Mouse (Mus musculus) kidney, postnatal 0 days (tissue): Measurements from ENCODE around the gene Tgm2. TPM values are rescaled to one million over a fixed set of nuclear protein-coding genes. Genes with fewer than 3 reads are reported as not detected.
A peak's percentile ranks its signal among the peaks of the same experiment; 100 is the strongest.

ENCODE experiments used
- ATAC-seq: fragments of 200-750 bp; cut with Nextera tagmentation; replicated peaks from 2 replicates; pipeline ENCODE4 v1.8.0; 2017; ENCODE audit warnings: low read depth, moderate number of reproducible peaks, moderate TSS enrichment, moderate library complexity; ENCODE audit not compliant: low FRiP score
- DNase-seq: peaks from one replicate; pipeline ENCODE4 v3.0.0-alpha.2; 2016; ENCODE audit warnings: low spot score
- H3K27ac ChIP-seq: fragments of 300-500 bp; sonication (generic); 2 replicates; pipeline ENCODE4 v1.5.1; 2014; ENCODE audit warnings: mild to moderate bottlenecking
- H3K27me3 ChIP-seq: fragments of 300-500 bp; sonication (generic); 2 replicates; pipeline ENCODE4 v1.6.1; 2014; ENCODE audit warnings: low read length, mixed read lengths; ENCODE audit not compliant: insufficient read depth
- H3K36me3 ChIP-seq: fragments of 300-500 bp; sonication (generic); 2 replicates; pipeline ENCODE4 v1.6.1; 2014; ENCODE audit warnings: low read length, mixed read lengths; ENCODE audit not compliant: insufficient read depth
- H3K4me1 ChIP-seq: fragments of 300-500 bp; sonication (generic); replicated peaks from 2 replicates; pipeline ENCODE4 v1.6.1; 2014; ENCODE audit warnings: antibody characterized with exemption, low read length, mixed read lengths; ENCODE audit not compliant: insufficient read depth
- H3K4me2 ChIP-seq: fragments of 300-500 bp; sonication (generic); 2 replicates; pipeline ENCODE4 v1.6.1; 2014; ENCODE audit warnings: mild to moderate bottlenecking, low read length, moderate library complexity, mixed read lengths
- H3K4me3 ChIP-seq: fragments of 300-500 bp; sonication (generic); replicated peaks from 2 replicates; pipeline ENCODE4 v1.5.1; 2014; ENCODE audit warnings: low read depth, low read length
- H3K9ac ChIP-seq: fragments of 300-500 bp; sonication (generic); 2 replicates; pipeline ENCODE4 v1.6.1; 2014; ENCODE audit warnings: low read depth, low read length
- H3K9me3 ChIP-seq: fragments of 300-500 bp; sonication (generic); replicated peaks from 2 replicates; pipeline ENCODE4 v1.6.1; 2016; ENCODE audit warnings: low read length, inconsistent platforms, mixed read lengths
- CTCF ChIP-seq: IDR thresholded peaks from 2 replicates; pipeline ENCODE4 v1.5.1; 2016; ENCODE audit warnings: antibody characterized with exemption, low read depth, mild to moderate bottlenecking, moderate library complexity
- WGBS: fragments of 180-500 bp; shearing (Covaris S2); extraction: QIAGEN DNeasy Blood & Tissue Kit; methylation state at CpG from one replicate; pipeline ENCODE4 v1.1.7; 2014; 5-methylcytosine and 5-hydroxymethylcytosine counted together
- polyA plus RNA-seq: library from polyadenylated mRNA; unstranded; fragments of >200 nt; fragmentation: Nextera tagmentation; extraction: Ambion mirVana; gene quantifications from 2 replicates; pipeline ENCODE4 v1.2.1, GENCODE M21; 2015

Gene Tgm2
- polyA plus RNA-seq, 1 experiment from 2014 or later = 26.9 TPM

- no peaks in the 10 kb centered on the region for H3K27me3 ChIP-seq
- no peak overlapping the region for H3K4me3 ChIP-seq
- ATAC-seq (no peak), DNase-seq (no peak)
- peaks cover 27% of the 10 kb centered on the region for H3K4me1 ChIP-seq
- H3K4me2 ChIP-seq = no peak overlapping the region
- no peak overlapping the region for H3K9ac ChIP-seq
- 0 out of 2 replicates have a peak, but pooled peaks cover 4% of the 10 kb centered on the region for H3K36me3 ChIP-seq
- no peaks in the 10 kb centered on the region for H3K9me3 ChIP-seq
- whole genome bisulfite sequencing = 86% methylated on average over 5 of the region's 5 CpGs
- no peak overlapping the region for H3K27ac ChIP-seq
- no peak for TF ChIP-seq CTCF
Measured at GRCm38 (mm10) chr2:158140664-158141063, 5.6 kb downstream of the Tgm2 start.

GRCm38 (mm10) chr2:158139628-158140027, 6.6 kb downstream of the Tgm2 start:
- ATAC-seq = no peak
- H3K4me3 ChIP-seq = no peak overlapping the region
- H3K27me3 ChIP-seq = no peaks in the 10 kb centered on the region
- H3K9me3 ChIP-seq = no peaks in the 10 kb centered on the region
- H3K36me3 ChIP-seq = 0 out of 2 replicates have a peak, but pooled peaks cover 4% of the 10 kb centered on the region
- H3K27ac ChIP-seq = no peak overlapping the region
- no peak for DNase-seq
- no peak overlapping the region for H3K4me2 ChIP-seq
- 43% methylated on average over 7 of the region's 7 CpGs for WGBS
- H3K9ac ChIP-seq = no peak overlapping the region
- TF ChIP-seq CTCF = no peak
- peaks cover 26% of the 10 kb centered on the region for H3K4me1 ChIP-seq

GRCm38 (mm10) chr2:158138778-158139177, 7.5 kb downstream of the Tgm2 start:
- 94% methylated on average over 9 of the region's 9 CpGs for WGBS
- TF ChIP-seq CTCF = no peak
- no peak overlapping the region for H3K27ac ChIP-seq

GRCm38 (mm10) chr2:158137771-158138170, 8.5 kb downstream of the Tgm2 start:
- WGBS = 81% methylated on average over 12 of the region's 12 CpGs
- ATAC-seq = no peak
- Histone ChIP-seq H3K4me3 (no peak overlapping the region), H3K9ac (no peak overlapping the region), H3K27me3 (no peaks in the 10 kb centered on the region), H3K4me2 (no peak overlapping the region), H3K4me1 (peaks cover 20% of the 10 kb centered on the region), H3K36me3 (peaks cover 14% of the 10 kb centered on the region; the same call in 1 of the 2 replicates), H3K9me3 (no peaks in the 10 kb centered on the region), H3K27ac (no peak overlapping the region)
- no peak for DNase-seq
- TF ChIP-seq CTCF = no peak

More at GRCm38 (mm10) chr2:158138778-158139177, 7.5 kb downstream of the Tgm2 start:
- no peak for DNase-seq
- Histone ChIP-seq H3K9ac (no peak overlapping the region), H3K36me3 (0 out of 2 replicates have a peak, but pooled peaks cover 9% of the 10 kb centered on the region), H3K4me3 (no peak overlapping the region), H3K4me1 (peaks cover 26% of the 10 kb centered on the region), H3K9me3 (no peaks in the 10 kb centered on the region), H3K27me3 (no peaks in the 10 kb centered on the region), H3K4me2 (no peak overlapping the region)
- ATAC-seq = no peak

- Histone ChIP-seq H3K4me1 (peaks cover 10% of the 10 kb centered on the region), H3K27me3 (no peaks in the 10 kb centered on the region), H3K9me3 (no peaks in the 10 kb centered on the region), H3K9ac (no peak overlapping the region), H3K4me3 (no peak overlapping the region), H3K27ac (no peak overlapping the region), H3K36me3 (peaks cover 20% of the 10 kb centered on the region; the same call in 1 of the 2 replicates), H3K4me2 (no peak overlapping the region)
- 43% methylated on average over 7 of the region's 7 CpGs for WGBS
- TF ChIP-seq CTCF = no peak
- peak; percentile 28 for DNase-seq
- ATAC-seq = no peak
Measured at GRCm38 (mm10) chr2:158136205-158136604, 10.0 kb downstream of the Tgm2 start.

GRCm38 (mm10) chr2:158133050-158133449, 13.2 kb downstream of the Tgm2 start:
- no peaks in the 10 kb centered on the region for H3K27me3 ChIP-seq
- no peaks in the 10 kb centered on the region for H3K9me3 ChIP-seq
- ATAC-seq = no peak
- no peak overlapping the region for H3K9ac ChIP-seq
- peaks cover 16% of the 10 kb centered on the region; the same call in 1 of the 2 replicates for H3K4me1 ChIP-seq
- WGBS = 62% methylated on average over 6 of the region's 6 CpGs
- TF ChIP-seq CTCF = no peak
- DNase-seq = no peak
- no peak overlapping the region for H3K27ac ChIP-seq
- peaks cover 16% of the 10 kb centered on the region; the same call in 1 of the 2 replicates for H3K36me3 ChIP-seq
- no peak overlapping the region for H3K4me3 ChIP-seq
- H3K4me2 ChIP-seq = no peak overlapping the region

- H3K4me1 ChIP-seq = peaks cover 16% of the 10 kb centered on the region; the same call in 1 of the 2 replicates
- no peak overlapping the region for H3K4me2 ChIP-seq
- WGBS = 81% methylated on average over 10 of the region's 10 CpGs
- H3K27me3 ChIP-seq = no peaks in the 10 kb centered on the region
- DNase-seq (no peak), ATAC-seq (no peak)
- H3K9me3 ChIP-seq = no peaks in the 10 kb centered on the region
- no peak for TF ChIP-seq CTCF
- H3K36me3 ChIP-seq = peaks cover 16% of the 10 kb centered on the region; the same call in 1 of the 2 replicates
- no peak overlapping the region for H3K4me3 ChIP-seq
- no peak overlapping the region for H3K9ac ChIP-seq
- H3K27ac ChIP-seq = no peak overlapping the region
Measured at GRCm38 (mm10) chr2:158132320-158132719, 13.9 kb downstream of the Tgm2 start.
